13 mouse cellular contexts compared by ENCODE assay signal in genomic region chr5:118535130-118535529, GRCm38 (mm10). TPM values are rescaled to one million over a fixed set of nuclear protein-coding genes. Genes with fewer than 3 reads are reported as not detected.
DNase-seq lines count a peak whose midpoint lies in the region; ATAC-seq and TF ChIP-seq lines count a peak whose summit lies in the region.
"Had no signal": no experiment of that assay in that cellular context is flagged by ENCODE, and none has a peak within 500 bp of the region (broad histone marks: within the 10 kb centered on the region; RNA-seq: fewer than 3 reads in every experiment).

No protein-coding gene starts in this region.

- no peaks in the 10 kb centered on the region for H3K9me3 ChIP-seq in embryonic facial prominence, embryonic 12.5 days
- no peaks in the 10 kb centered on the region for H3K9me3 ChIP-seq in embryonic facial prominence, embryonic 10.5 days
- H3K9me3 ChIP-seq in kidney, embryonic 16.5 days (ENCODE audit: low read length) = no peaks in the 10 kb centered on the region
- H3K9me3 ChIP-seq: heart, embryonic 10.5 days had no signal

- H3K4me1 ChIP-seq in embryonic facial prominence, embryonic 12.5 days = peaks cover 44% of the 10 kb centered on the region
- peaks cover 54% of the 10 kb centered on the region for H3K4me1 ChIP-seq in embryonic facial prominence, embryonic 10.5 days
- peaks cover 23% of the 10 kb centered on the region for H3K4me1 ChIP-seq in kidney, embryonic 16.5 days (ENCODE audit: insufficient read depth, low read length)
- H3K4me1 ChIP-seq in embryonic fibroblast, embryonic 13.5 days (ENCODE audit: control insufficient read depth, insufficient read depth, low read length) = peaks cover 10% of the 10 kb centered on the region

- TF ChIP-seq CTCF in embryonic fibroblast, embryonic 13.5 days (IDR thresholded peaks at IDR 0.05; ENCODE audit: borderline replicate concordance, insufficient read depth, low read length) = no peak

- no peak; the same call in 1 of the 2 replicates for TF ChIP-seq POLR2A in embryonic fibroblast, embryonic 13.5 days (IDR thresholded peaks at IDR 0.05; ENCODE audit: low read depth, low read length)

- DNase-seq in embryonic facial prominence, embryonic 10.5 days (ENCODE audit: low spot score) = no peak
- no peak for DNase-seq in kidney, adult 18-20 months
- peak; percentile 22 for DNase-seq in lung, postnatal 14 days
- no peak for DNase-seq in embryo, embryonic 10.5 days (ENCODE audit: low spot score)
- DNase-seq in T-cell, adult 2 months (ENCODE audit: low spot score) = no peak
- DNase-seq: adrenal gland, adult 8-10 months; layer of hippocampus, adult 9-11 months; thymus, postnatal 4 days had no signal

- no peak for ATAC-seq in embryonic facial prominence, embryonic 12.5 days (ENCODE audit: insufficient number of reproducible peaks, insufficient read depth, low FRiP score, low TSS enrichment)
- ATAC-seq in kidney, embryonic 16.5 days (ENCODE audit: low FRiP score, low TSS enrichment) = 0 out of 2 replicates have a peak, but pooled peaks have one; percentile 12

- no peak overlapping the region for H3K4me3 ChIP-seq in embryonic facial prominence, embryonic 12.5 days
- no peak overlapping the region for H3K4me3 ChIP-seq in embryonic facial prominence, embryonic 10.5 days
- H3K4me3 ChIP-seq in kidney, embryonic 16.5 days (ENCODE audit: low read length) = no peak overlapping the region
- H3K4me3 ChIP-seq in embryonic fibroblast, embryonic 13.5 days (ENCODE audit: insufficient read depth, low read length) = no peak overlapping the region
- H3K4me3 ChIP-seq: heart, embryonic 10.5 days had no signal

- no peaks in the 10 kb centered on the region for H3K36me3 ChIP-seq in embryonic facial prominence, embryonic 12.5 days
- H3K36me3 ChIP-seq in embryonic facial prominence, embryonic 10.5 days (replicated peaks) = no peaks in the 10 kb centered on the region
- H3K36me3 ChIP-seq in kidney, embryonic 16.5 days (ENCODE audit: insufficient read depth, low read length) = no peaks in the 10 kb centered on the region
- H3K36me3 ChIP-seq: heart, embryonic 10.5 days had no signal

- H3K27me3 ChIP-seq in embryonic facial prominence, embryonic 12.5 days = no peaks in the 10 kb centered on the region; the same call in 1 of the 2 replicates
- peaks cover 46% of the 10 kb centered on the region for H3K27me3 ChIP-seq in embryonic facial prominence, embryonic 10.5 days (replicated peaks; ENCODE audit: low read depth, poor library complexity, severe bottlenecking)
- 0 out of 2 replicates have a peak, but pooled peaks cover 2% of the 10 kb centered on the region for H3K27me3 ChIP-seq in kidney, embryonic 16.5 days (ENCODE audit: insufficient read depth, low read length)

- peak overlapping the region; percentile 66 for H3K27ac ChIP-seq in embryonic facial prominence, embryonic 12.5 days
- H3K27ac ChIP-seq in embryonic facial prominence, embryonic 10.5 days (replicated peaks) = no peak overlapping the region
- peak overlapping the region; percentile 19; the same call in 1 of the 2 replicates for H3K27ac ChIP-seq in kidney, embryonic 16.5 days (ENCODE audit: low read length)
- peak overlapping the region; percentile 83 for H3K27ac ChIP-seq in embryonic fibroblast, embryonic 13.5 days (ENCODE audit: insufficient read depth, low read length)
- H3K27ac ChIP-seq: heart, embryonic 10.5 days had no signal

- no peak overlapping the region for H3K9ac ChIP-seq in embryonic facial prominence, embryonic 12.5 days
- no peak overlapping the region for H3K9ac ChIP-seq in kidney, embryonic 16.5 days (replicated peaks; ENCODE audit: low read length)

- no peak overlapping the region for H3K4me2 ChIP-seq in embryonic facial prominence, embryonic 12.5 days (replicated peaks)
- no peak overlapping the region for H3K4me2 ChIP-seq in kidney, embryonic 16.5 days (replicated peaks; ENCODE audit: low read depth, low read length)
- H3K4me2 ChIP-seq: liver, embryonic 11.5 days had no signal

- 32% methylated on average over 8 of the region's 8 CpGs for WGBS in embryonic facial prominence, embryonic 12.5 days
- 56% methylated on average over 8 of the region's 8 CpGs for WGBS in embryonic facial prominence, embryonic 10.5 days
- WGBS in kidney, embryonic 16.5 days = 33% methylated on average over 8 of the region's 8 CpGs

RNA-seq across cellular contexts. Expression of gene Med13l, which starts 25.3 kb away (rescaled TPM):
- 17.7 and 18.2 TPM in 2 replicates for polyA plus RNA-seq in embryonic facial prominence, embryonic 12.5 days (2016; fragmentation: Nextera tagmentation; extraction: Ambion mirVana)
- 11.5 and 11.6 TPM in 2 replicates for polyA plus RNA-seq in embryonic facial prominence, embryonic 10.5 days (2016; fragmentation: Nextera tagmentation; extraction: Ambion mirVana)
- polyA plus RNA-seq in kidney, embryonic 16.5 days (2015; fragmentation: Nextera tagmentation; extraction: Ambion mirVana) = 8.2 and 9.1 TPM in 2 replicates
- 50.3 and 57.8 TPM in 2 replicates for polyA plus RNA-seq in embryonic fibroblast, embryonic 13.5 days (2011; ENCODE audit: insufficient read length, low read depth, missing spikeins)
